Mouse (Mus musculus) layer of hippocampus, postnatal 25 days (tissue): ENCODE measurements at regions not wholly inside any gene's neighbourhood (a gene's known extent, or its start where the extent isn't known, plus 50 kb on each side); places are given as distances from the start of the nearest gene placed in this dataset.

Source experiments
- DNase-seq, 2 experiments: peaks; one replicate each; pipeline ENCODE4 v3.0.0; 2022; ENCODE audit warnings: mixed read lengths in 2 of 2, low spot score in 1 of 2; ENCODE audit errors: extremely low spot score in 1 of 2

DNA sequence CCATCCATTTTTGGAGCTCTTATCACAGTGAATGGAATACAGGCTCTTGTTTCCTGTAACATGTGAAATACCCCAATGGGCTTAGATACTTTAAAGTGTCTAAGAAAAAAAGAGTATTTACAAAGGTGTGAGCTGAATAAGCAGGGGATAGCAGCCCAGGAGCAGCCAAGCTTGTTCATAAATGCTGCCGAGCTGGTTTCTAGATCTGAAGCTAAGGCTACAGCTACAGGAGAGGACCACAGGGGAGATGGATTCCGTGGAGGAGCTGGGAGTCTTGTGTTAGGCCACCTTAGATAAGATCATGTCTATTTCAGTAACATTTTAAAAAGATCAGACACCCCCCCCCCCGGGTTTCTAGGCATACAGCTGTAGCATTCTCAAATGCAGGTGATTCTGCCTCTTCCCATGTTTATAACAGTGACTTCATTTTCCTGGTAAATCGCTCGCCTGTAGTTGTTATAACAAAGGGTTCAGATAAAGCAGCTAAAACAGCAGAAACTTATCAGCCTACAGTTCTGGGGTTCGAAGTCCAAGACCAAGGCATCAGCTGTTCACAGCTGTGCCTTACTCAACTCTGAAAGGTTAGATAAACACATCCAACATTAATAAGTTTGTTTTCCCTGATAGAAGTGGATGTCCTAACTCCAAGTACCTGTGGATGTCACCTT, 131.9 kb downstream of the Tex36 start:
- DNase-seq: no peak

DNA sequence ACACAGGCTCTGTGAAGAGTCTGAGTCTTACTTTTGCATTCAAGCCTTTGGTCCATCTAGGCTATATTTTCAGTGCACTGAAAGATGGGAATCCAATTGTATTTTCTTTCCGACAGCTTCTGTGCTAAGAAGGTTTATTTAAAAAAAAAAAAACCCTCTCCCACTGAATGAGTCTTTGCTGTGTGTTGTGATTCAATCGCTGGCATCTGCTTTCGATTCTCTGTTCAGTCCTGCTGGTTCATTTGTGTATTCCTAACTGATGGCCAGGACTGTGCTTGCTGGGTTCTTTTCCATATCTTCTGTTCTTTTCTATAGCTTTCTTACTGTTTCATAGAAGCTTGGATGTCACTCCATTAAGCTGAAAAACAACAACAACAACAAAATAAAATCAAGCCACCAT, 132.9 kb downstream of the Tex36 start:
- DNase-seq: no peak

DNA sequence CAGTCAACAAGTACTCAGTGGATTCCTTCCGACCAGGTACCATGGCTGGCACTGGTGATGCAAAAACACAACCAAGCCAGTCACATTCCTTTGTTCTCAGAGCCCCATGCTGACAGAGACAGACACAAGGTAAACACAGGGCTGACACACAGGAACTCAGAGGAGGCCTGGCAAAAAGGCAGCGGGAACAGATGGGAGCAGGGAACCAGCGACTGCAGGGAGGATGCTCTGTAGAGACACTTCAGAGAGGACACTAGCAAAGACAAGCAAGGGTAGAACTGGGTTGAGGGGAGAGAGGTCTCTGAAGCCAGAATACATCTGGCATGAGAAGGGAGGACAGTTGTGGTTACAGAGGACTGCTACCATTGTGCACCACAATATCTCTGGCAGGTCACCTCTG, 133.6 kb downstream of the Tex36 start:
- no peak for DNase-seq

DNA sequence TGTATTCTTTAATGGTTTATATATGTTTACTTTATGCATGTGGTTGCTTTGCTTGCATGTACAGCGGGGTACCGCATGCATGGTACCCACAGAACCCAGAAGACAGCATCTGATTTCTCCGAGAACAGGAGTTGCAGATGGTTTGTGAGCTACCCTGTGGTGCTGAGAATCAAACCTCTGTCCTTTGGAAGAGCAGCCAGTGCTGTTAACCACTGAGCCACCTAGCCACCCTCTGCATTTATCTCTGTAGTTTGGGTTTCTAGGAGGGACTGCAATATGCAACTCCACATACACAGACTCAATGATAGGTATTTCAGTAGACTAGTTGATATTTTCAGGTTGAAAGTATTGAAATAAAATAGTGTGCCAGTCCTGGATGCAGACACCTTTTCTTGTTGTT, 134.4 kb downstream of the Tex36 start:
- no peak for DNase-seq

DNA sequence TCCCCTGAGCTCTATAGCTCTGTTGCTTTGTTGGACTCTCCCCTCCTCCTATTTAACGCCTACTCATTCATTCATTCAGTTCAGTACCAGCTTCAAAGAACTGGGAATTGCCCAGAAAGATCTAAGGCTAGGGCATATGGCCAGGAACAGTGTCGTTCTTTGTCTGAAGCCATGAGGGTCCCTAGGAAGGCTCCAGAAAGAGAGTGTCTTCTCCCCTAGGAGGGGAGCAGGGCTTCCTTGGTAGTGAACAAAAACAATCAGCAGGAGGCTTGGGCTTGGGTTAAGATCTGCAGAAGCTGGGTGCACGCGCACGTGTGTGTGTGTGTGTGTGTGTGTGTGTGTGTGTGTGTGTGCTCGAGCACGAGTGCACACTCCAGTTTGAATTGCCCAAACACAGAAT, 142.7 kb downstream of the Tex36 start:
- DNase-seq: no peak

DNA sequence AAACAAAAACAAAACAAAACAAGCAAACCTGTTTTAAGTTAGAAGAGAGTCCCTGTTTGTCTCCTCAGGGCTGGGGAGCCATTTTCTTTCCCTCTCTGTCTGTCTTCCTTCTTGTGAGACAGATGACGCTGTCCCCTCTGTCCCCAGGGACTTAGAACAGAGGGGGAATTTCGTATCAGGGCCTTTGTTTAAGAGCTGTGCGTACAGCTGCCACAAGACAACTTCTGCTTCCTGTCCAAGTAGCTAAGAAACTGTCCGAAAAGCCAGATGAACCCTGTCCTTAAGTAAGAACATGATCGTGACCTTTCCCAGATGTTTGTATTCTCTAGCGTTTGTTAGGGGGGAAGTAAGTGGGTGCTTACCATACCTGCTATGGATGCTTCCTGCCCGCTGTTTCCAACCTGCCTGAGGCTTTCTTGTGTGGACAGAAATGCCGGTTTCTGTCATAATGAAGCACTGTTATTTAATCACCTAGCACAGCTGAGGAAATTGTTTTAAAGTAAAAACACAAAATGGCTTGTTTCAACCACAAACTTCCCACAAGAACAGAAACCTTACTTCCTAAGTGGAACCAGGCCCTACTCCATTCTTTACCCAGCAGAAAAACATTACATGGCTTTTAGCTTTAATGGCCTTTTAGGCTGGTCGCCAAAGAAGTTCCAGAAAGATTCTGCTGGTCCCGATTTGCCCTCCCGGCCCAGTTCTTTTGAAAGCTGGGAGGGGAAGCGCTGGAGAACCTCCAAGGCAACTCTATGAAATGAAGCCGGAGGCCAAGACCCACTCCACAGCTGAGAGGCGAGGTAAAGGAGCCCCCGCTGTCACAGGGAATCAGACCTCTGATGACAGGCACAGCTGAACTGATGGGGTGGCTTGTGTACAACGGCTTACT, 144.3 kb downstream of the Tex36 start:
- DNase-seq: no peak

DNA sequence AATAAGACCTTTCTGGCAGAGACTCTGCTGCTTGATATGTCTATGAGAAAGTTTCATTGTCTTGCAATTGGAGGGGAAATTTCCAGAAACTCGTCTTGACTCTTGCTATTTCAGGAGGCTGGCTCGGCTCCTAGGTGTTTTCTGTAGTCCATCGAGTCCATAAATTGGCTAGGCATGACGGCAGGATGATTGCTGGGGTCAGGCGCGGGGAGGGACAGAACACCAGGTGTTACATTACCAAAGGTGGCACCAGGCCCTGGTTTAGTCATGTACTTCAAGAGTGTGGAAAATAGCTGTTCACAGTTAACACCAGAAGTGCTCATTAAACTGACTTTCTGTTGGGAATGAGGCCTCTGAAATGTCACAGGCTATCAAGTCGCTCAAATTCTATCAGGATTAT, 151.7 kb downstream of the Tex36 start:
- DNase-seq: no peak

DNA sequence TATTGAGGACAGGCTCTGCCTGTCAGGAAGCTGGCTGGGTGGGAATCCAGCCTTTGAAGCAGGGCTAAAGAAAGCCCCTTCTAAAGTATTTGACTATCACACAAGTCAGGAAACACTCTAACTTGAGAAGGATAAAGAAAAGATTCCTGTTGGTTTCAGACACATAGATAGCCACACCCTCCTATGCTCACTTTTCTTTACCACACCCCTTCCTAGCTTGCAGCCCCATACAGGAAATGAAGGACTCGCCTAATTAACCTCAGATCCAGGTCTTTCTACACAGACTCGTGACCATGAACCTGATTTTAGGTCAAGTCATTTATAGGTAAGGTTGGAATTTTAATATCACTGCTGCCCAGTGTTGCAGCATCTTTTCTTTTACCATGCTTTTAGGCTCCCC, 154.9 kb downstream of the Tex36 start:
- DNase-seq: no peak

DNA sequence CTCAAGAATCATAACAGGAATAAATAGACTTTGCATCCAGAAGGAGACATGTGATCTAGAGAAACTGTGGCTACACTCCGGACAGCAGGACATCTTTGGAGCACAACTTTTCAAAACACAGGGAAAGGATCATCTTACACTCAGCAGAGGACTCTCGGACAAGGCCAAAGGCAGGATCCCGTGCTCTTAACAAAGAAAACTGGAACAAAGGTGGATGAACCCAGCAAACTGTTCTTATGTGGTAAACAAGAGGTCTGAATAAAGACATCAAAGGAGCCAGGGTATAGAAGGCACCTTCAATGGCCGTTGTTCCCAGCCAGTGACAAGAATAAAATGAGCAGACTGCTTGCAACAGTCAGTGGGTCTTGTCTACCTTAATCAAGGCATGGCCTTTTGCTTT, 160.3 kb downstream of the Tex36 start:
- no peak for DNase-seq

DNA sequence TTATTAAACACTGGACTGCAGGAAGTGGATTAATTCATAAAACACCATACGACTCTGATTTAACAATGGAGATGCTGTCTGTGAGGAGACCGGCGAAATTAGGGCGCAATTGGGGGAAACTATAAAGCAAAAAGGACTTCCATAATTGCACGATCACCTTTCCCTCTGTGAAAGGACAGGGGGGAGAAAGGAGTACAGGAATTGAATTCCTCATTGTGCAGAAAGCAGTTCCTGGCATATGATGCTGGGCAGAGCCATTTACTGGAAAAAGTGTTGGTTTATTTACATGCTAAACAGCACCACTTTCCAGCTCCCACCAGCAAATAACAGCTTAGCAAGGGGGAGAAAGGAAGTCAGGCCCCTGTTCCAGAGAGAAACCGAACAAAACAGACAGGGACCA, 160.8 kb downstream of the Tex36 start:
- no peak for DNase-seq

DNA sequence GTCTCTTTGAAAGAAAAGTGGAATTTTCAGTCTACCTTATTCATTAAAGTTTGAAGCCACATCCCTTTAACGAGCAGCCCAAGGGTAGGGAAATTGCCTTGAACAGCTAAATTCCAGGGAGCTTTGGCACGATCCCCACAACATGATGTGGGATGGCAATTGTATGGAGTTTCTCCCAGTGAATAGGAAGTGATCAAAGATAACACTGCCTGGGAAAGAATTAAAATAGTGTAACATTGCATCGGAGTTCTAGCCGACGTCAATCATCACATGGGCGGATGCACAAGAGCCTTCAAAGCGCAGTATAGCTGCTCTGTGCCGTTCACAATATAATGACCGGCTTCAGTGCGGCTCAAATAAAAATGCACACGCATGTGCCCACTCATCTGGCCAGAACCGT, 161.2 kb downstream of the Tex36 start:
- no peak for DNase-seq

DNA sequence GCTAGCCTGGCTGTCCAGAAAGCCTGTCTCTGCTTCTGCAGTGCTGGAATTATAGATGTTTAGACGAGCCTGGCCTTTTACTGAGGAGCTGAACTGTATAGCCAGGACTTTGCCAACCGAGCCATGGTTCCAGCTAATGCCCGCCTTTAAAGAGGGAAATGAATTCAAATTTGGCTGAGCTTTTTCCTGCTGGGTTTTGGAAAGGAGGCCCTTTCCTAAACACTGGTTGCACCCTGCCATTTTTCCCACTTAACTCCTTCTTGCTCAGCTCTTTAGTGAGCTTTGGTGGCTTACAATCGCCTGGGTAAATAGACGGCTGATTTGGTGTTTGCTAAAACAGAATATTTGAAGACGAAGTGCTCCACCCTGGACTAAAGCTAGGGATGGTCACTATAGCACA, 161.9 kb downstream of the Tex36 start:
- no peak for DNase-seq

DNA sequence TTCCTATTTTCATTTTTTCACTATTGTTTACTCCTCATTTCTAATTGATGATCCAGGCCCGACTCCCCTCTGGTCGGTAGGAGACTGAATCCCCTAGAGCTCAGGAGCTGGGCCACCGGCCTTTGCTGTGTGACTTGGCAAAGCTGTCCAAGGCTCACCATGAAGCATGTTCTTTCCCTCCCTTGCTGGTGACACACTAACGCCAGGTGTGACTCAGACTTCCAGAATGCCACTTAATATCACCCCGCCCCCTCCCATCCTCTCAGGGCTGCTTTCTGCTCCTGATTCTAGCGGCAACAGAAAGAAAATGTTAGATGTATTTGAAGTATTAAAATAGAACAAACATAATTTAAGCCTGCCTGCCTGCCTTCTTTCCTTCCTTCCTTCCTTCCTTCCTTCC, 163.3 kb downstream of the Tex36 start:
- DNase-seq: no peak

DNA sequence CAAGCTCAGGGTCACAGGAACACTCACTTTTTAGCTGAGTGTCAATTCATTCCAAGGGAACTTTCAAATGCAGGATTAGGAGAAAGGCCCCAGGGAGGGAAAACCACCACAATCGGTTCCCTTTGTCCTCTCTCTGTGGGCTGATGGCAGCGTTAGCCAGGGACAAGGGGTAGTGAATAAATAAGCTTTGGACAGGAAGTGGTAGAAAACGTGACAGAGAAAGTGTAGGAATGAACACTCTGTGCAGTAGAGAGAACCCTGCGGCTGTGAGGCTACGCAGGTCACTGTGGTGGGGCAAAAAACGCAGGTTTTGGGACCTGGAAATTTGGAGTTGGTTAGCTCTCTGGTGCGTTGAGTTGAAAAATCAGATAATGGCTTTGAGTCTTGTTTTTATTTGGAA, 164.1 kb downstream of the Tex36 start:
- DNase-seq: no peak

DNA sequence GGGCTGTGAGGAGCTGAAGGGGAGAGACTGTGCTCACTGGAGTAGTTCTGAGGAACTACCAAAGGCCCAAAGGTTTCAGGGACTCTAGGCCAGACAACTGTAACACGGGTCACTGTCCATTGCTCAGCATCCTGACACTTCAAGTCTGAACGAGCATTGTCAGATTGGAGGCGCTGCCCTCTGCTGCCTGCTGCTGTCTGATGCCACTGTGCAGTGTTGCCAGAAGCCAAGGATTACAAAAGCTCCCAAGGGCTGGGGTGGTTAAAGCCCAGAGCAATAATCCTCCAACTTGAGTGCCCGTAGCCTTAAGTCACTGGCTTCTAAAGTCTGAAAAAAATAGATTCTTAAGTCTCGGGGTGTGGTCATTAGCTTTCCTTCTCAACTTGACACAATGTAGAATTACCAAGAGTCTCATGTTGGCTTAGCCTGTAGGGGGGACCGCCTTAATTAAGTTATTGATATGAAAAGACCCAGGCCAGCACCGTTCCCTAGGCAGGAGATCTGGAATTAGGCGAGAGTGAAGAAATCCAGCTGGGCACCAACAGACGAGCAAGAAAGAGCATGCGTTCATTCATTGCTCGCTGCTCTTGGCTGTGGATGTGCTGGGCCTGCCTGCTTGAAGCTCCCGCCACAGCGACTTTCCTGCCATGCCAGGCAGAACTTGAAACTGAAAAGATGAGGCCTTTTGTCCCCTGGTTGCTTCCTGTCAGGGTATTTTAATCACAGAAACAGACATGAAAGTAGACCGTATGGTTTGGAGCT, 166.2 kb downstream of the Tex36 start:
- DNase-seq: no peak

DNA sequence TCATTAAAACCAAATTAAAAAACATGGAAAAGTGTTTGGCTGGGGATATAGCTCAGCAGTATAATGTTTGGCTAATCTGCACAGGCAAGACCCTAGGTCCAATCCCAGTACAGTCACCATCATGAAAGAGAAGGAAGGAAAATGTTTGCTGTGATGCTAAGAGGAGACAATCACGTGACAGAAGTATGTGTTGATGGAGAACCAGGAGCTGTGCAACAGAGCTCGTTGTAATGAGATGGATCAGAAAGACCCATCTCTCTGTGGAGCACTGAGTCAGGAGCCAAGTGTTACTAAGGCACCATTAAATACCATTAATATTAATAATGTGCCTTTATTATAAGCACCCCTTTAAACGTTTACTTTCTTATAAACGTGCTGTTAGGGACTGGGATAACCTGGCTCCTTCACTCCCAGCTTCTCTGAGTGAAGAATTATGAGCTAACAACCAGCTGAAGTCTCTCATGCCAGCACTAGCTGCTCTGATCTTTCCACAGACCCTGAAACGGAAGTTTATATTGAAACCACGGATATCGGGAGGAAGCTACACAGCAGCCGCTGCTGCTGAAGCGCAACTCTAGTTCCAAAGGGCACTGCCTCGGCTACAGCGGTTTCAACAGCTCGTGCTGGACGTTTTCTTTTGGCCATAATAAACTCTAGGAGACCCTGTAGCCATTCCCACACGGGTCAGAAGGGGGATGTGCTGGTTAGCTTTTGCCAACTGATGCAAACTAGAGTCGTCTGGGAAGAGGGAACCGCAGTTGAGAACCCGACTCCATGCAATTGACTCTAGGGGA, 167.7 kb downstream of the Tex36 start:
- DNase-seq: no peak

DNA sequence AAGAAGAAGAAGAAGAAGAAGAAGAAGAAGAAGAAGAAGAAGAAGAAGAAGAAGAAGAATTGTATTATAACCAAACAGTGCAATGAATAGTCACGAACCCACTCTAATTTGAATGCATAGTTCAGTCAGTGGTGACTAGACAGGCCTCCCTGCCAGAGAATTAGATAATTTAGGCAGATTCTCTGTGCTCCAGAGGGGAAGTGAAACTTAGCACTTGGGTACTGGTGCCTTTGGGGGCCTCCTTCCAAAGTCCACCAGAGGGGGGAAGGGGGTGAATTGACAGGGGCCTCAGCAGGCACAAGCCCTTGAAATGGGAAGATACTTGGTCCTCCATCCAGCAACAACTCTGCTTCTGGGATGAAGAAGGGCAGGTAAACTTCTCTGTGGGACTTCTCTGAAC, 169.6 kb downstream of the Tex36 start:
- no peak for DNase-seq

DNA sequence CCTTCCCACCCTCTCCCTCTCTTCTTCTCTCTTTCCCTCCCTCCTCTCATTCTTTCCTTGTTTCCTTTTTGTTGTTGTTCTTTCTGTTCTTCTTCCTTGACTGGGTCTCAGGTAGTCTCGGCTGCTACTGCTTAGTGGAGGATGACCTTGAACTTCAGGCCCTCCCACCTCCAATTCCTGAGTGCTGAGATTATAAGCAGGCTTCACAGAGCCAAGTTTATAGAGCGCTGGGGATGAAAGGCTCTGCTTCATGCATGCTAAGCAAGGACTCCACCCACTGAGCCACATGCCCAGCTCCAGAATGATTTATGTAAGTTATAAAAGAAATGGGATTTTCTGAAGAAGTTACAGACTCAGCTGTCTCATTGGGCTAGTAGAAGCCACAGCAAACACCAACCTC, 199.9 kb downstream of the Tex36 start:
- DNase-seq: no peak

DNA sequence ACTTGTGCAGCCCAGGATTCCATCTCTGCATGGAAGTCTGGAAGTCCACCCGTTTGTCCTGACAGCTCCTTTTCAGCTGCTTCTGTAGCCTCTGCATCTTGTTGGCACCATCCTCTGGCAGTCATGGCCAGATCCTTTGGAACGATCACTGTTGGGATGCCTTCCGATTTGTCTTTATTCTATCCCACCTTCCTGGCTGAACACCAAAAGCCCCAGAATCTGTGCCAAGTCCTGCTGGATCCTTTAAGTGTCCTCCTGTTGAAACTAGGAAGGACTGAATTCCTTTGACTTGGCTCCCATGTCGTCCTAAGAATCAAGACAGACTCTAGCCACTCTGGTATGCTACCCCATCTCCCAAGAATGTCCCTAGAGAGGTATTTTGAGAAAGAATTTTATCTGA, 201.3 kb downstream of the Tex36 start:
- no peak for DNase-seq

DNA sequence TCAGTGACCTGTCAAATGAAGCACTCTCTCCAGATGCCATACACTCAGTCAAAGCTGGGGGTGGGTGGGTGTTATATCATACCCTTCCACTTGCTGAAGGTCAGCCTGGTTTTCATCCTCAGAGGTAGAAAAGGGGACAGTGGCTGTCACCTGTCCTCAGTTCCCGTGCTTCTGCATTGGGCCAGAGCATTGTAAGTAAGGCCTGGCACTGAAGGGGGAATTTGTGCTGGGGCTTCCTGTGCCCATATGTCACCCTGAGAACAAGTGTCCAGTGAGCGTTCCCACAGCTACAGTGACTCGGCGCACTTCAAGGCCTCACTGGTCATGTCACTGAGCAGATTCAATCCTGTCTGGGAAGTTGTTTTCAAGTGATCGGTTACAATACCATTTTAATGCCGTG, 213.2 kb downstream of the Tex36 start:
- no peak for DNase-seq
